Mouse (Mus musculus): ENCODE results near the gene Ube2b. TPM values are rescaled to one million over a fixed set of nuclear protein-coding genes. Genes with fewer than 3 reads are reported as not detected.
A peak's percentile ranks its signal among the peaks of the same experiment; 100 is the strongest.

Gene Ube2b
- total RNA-seq, 1 experiment from 2014 or later = 269 TPM

DNA sequence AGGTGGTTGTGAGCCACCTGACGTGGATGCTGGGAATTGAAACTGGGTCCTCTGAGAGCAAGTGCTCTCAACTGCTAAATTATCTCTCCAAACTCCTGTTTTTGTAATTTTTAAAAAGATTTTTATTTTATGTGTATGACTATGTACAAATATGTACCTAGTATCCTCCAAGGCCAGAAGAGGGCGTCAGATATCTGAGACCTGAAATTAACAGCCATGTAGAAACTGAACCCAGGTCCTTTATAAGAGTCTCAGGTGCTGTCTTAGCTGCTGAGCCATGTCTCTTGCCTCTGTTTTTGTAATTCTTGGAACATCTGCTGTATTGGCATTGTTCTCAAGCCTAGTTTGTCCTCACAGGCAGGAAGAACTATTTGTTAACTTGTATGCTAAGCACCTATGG is 31.1 kb downstream of the Ube2b start:
- no peak for ATAC-seq (ENCODE audit: extremely low read depth, insufficient number of reproducible peaks, low FRiP score, poor library complexity, severe bottlenecking)

DNA sequence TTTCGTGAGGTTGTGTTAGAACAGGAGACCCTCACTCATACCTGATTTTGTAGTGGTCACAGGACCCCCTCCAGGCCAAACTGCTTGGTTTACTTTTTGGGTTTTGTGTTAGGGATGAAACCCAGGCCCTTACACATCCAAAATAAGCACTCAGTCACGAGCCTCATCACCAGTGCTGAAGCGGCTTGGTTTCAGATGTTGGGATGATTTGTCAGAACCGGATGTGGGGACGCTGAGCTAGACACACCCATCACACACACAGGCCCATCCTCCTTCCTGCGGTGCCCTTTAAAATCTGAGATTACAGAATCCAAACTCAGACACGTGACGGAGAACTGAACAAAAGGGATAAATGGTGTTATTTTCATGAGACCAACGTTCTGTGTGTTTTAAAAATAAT is 31.7 kb downstream of the Ube2b start:
- no peak for ATAC-seq (ENCODE audit: extremely low read depth, insufficient number of reproducible peaks, low FRiP score, poor library complexity, severe bottlenecking)

DNA sequence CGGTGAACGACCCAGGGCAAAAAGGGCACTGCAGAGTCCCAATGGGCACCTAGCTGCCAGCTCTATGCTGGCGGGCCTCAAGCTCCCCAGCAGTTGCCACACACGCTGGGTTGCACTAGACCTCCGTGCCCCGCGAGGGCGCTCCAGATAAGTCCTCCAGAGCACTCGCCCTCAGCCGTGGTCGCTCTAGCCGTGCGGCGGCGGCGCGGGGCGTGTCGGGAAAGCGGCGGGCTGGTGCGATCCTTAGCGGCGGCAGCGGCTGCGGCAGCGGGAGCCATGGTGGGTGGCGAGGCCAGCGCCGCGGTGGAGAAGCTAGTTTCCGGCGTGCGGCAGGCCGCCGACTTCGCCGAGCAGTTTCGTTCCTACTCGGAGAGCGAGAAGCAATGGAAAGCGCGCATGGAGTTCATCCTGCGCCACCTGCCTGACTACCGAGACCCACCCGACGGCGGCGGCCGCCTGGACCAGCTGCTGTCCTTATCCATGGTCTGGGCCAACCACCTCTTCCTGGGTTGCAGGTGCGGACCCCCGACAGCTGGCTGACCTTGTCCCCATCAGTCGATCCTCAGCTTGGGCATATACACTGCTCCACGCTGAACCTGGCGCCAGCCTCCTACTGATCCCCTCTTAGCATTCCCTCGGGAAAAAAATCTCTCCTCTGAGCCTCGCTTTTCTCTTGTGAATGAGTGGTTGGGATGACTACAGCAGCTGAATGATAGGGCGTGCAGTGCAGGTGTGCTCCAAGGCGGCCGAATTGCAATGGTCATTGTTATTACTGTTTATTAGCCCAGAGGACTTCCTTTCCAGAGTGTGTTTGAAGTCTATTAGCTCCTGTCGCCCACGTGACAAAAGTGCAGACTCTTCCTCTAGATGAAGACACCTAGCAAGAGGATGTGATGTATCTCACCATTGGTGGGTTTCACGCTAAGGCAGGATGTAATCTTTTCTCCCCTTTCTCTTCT is 32.8 kb downstream of the Ube2b start, which contains the start of gene Cdkn2aipnl:
Gene Cdkn2aipnl (plus strand): TSS at position 219 of the 959 bp plus-strand sequence.
- ATAC-seq (ENCODE audit: extremely low read depth, insufficient number of reproducible peaks, low FRiP score, poor library complexity, severe bottlenecking) = peak; percentile 98

DNA sequence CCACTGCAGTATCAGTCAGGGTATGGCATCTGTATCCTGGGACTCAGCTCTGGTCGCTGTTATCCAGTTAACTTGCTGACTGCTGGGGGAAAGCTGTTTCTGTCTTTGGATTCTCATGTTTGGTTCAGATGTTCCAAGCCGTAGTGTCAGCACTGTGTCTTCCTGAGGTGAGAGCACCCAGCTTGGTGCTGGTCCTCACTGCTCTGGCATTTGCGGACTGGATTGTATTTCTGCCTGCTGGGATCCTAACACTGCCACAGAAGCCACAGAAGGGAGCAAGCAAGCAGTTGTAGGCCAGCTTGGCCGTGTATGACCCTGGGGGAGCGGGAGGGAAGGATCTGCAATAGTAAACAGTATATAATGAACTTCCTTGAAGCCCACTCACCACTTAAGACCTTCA is 33.9 kb downstream of the Ube2b start:
- ATAC-seq (ENCODE audit: extremely low read depth, insufficient number of reproducible peaks, low FRiP score, poor library complexity, severe bottlenecking) = no peak

DNA sequence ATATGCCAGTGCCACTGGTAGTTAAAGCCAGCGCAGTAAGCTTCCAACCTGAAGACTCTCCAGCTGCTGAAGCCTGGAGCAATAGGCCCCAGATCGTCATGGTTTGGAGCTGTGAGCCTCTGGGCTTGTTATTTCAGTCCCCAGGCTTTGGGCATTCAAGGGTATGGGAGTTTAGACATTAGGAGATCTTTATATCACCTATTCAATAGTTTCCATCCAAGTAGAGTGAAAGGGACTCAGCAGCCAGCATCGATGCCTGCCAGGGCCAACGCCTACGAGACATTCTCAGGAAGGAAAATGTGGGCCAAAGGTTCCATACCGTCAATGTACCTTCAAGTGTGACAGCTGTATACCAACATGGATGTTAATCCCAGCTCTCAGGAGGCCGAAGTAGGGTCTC is 38.3 kb downstream of the Ube2b start:
- no peak for ATAC-seq (ENCODE audit: extremely low read depth, insufficient number of reproducible peaks, low FRiP score, poor library complexity, severe bottlenecking)

DNA sequence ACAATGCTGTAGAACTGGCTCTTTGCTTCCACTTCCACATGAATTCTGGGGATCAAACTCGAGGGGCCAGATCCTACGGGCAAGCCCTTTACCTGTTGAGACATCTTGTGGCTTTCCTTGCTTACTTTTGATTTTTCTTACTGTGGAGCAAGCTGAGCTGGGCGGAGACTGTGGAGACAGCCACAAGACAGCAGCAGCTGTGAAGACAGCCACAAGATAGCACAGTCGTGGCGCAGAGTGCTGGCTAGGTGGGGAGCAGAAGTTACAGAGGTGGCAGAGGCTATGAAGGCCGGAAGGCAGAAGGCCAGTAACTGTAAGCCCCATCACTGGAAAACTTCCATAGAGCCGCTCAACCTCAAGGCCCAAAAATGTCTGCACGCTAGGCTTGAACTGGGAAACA is 38.8 kb downstream of the Ube2b start:
- no peak for ATAC-seq (ENCODE audit: extremely low read depth, insufficient number of reproducible peaks, low FRiP score, poor library complexity, severe bottlenecking)

DNA sequence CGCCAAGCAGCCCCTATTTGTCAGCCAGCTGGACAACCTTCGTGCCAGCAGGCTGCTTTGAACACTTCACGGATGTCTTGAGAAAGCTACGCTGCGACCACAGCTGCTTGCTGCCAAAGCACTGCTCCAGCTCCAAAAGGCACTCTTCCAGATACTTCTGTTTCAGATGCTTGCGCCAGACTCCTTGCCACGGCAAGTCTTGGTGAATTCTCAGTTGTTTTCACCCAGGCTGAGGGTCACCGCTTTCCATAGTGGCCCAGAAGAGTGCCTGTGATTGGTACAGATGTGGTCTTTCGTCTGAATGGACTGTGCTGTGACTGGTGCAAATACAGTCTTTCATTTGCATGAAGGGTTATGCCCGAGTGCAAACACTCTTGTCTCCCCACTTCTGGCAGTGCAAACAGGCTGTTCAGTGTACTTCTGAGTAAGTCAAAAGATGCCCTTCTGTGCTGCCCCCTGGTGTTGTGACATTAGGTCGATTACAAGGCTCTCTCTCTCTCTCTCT is 39.5 kb downstream of the Ube2b start:
- peak; percentile 19; the same call in 1 of the 2 replicates for ATAC-seq (ENCODE audit: extremely low read depth, insufficient number of reproducible peaks, low FRiP score, poor library complexity, severe bottlenecking)

DNA sequence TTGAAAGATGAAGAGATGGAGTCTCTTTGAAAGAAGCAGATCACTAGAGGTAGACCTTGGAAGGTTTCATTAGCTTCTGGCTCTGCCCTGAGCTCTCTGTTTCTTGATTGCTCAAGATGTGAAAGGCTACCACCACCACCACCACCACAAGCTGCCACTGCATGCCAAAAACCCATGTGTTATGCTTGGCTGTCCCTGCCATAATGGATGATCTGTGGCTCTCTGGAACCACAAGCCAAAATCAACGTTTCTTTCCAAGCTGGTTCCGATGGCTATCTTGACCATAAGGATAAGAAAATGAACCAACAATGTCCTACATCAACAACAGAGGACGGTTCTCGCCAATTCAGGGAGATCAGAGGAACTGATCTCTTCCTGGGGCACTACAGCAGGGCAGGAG is 40.5 kb downstream of the Ube2b start:
- ATAC-seq (ENCODE audit: extremely low read depth, insufficient number of reproducible peaks, low FRiP score, poor library complexity, severe bottlenecking) = no peak

DNA sequence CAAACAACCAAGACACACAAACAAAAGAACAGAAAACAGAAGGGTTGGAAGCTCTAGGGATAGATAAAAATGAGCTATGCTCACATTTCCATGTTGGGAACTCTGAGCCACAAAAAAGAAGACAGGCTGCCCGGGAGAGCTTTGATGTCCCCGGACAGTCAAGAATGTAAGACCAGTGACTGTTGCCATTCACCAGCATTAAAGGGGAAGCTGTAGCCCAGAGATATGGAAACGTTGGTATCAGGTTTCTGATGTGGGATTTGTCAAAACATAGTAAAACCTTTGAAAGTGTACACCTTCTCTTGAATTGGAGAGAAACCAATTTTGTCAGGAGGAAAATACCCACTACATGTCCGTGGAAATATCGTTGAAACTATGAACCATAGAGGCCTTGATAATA is 41.1 kb downstream of the Ube2b start:
- no peak for ATAC-seq (ENCODE audit: extremely low read depth, insufficient number of reproducible peaks, low FRiP score, poor library complexity, severe bottlenecking)

DNA sequence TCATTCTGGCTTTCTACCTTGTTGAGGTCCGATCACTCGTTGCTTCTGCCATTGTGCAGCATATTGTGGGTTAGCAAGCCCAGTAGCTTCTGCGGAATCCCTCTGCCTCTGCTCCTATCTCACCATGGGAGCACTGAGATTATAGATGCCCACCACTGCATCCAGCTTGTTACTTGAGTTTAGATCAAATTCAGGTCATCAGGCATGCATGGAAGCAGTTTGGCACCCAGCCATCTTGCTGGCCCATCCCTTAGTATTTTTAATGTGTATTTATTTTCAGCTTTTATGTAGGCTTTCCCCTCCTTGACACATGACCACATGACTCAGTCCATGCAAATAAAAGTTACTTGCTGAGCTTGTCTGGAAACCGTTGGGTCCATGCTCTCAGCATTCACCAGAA is 42.8 kb downstream of the Ube2b start:
- no peak for ATAC-seq (ENCODE audit: extremely low read depth, insufficient number of reproducible peaks, low FRiP score, poor library complexity, severe bottlenecking)

DNA sequence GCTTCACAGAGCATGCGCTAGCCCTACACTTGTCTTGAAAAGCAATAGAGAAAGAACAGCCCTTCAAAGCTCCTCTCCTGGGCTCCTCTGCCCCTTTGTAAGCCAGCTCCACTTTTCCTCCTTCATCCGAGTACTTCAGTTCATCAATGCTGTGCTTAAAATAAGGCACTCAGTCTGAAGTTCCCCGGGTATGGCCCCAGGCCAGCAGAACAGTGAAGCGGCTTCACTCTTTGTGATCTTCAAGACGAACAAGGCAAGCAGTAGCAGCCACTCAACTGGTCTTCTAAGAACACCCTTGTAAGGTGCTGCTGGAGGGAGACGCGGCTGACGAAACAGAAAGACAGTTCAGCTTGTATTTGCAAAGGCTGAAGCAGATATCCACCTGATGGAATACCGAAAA is 44.5 kb downstream of the Ube2b start:
- ATAC-seq (ENCODE audit: extremely low read depth, insufficient number of reproducible peaks, low FRiP score, poor library complexity, severe bottlenecking) = no peak

DNA sequence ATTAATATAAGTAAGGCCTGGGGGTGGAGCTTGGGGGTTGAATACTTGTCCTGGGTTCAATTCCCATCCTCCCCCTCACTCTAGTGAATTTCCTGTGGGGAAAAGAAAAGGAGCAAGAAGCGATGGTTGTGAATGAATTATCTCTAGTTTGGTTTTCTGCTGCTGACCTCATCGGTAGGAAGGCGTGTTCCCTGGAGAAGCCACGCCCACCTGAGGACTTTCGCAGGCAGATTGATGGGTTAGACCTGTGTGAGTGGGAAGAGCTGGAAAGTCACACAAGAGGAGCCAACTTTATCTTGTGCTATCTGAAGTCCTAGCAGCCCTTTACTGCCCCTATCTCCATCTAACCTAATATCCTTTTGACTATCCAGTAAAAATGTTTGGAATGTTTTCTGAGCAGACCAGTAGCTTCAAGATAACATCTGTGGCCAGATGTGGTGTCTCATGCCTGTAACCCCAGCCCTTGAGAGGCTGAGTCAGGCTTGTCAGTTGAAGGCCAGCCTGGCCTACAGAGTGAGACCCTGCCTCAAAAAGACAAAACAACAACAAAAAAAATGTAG is 48.6 kb downstream of the Ube2b start:
- no peak for ATAC-seq (ENCODE audit: extremely low read depth, insufficient number of reproducible peaks, low FRiP score, poor library complexity, severe bottlenecking)

DNA sequence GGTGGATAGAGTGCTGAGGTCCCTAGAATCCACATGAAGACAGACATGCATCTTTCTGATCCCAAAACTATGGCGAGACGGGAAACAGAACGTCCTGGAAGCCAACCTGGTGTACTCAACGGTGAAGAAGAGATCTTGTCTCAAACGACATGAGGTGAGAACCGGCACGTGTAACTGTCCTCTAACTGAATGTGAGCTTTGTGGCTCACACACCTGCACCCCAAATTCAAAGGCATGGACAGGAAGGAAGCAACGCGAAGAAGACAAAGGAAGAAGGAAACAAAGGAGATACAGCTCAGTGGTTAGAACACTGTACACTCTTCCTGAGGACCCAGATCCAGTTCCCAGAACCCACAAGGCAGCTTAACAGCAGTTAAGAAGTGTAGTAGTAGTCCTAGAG is 50.6 kb downstream of the Ube2b start:
- no peak for ATAC-seq (ENCODE audit: extremely low read depth, insufficient number of reproducible peaks, low FRiP score, poor library complexity, severe bottlenecking)

DNA sequence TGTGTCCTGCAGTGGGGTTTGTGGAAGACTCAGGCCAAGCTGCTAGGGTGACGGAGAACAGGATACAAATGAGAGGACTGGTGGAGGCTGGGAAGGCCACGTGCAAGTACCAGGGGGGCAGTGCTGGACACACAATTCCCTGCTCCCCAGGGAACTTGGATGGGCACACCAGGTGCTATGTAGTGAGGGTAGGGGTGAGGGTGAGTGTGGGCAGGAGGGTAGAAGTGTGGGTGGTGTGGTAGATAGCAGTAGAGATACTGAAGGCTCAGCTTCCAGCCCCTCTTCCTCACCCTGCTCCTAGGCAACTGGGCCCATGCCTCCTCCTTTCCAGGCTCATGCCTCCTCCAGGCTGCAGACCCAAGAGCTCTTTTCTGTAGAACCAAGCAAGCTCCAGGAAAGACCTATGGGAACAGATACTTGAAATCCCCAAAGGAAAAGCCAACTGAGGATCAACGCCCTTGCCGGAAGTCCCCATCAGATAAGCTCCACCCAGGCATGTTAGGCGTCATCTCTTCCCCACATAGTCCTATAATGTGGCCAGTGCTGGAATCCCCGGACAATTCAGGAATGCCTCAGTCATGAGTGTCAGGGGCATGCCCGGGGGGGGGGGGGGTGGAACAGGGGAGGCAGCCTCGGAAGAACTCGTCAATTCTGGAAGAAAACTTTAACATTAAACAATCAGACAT is 51.3 kb downstream of the Ube2b start:
- no peak for ATAC-seq (ENCODE audit: extremely low read depth, insufficient number of reproducible peaks, low FRiP score, poor library complexity, severe bottlenecking)

DNA sequence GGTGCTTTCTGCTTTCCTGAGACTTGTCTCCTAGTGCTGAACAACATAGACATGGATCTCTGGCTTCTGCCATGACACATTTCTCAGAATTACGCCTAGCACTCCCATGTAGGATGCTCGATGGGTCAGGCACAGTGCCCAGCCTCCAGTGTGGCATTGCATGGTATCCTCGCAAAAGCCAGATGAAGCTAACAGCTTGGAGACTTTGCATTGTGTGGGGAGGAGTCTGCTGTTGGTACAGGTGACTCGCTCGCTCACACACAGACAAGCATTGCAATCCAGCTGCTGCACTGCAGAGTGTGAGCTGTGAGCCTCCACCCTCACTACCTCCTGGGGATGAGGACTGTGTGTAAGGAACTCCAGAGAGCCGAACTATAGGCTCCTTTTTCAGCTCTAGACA is 54.4 kb downstream of the Ube2b start:
- ATAC-seq (ENCODE audit: extremely low read depth, insufficient number of reproducible peaks, low FRiP score, poor library complexity, severe bottlenecking) = no peak

DNA sequence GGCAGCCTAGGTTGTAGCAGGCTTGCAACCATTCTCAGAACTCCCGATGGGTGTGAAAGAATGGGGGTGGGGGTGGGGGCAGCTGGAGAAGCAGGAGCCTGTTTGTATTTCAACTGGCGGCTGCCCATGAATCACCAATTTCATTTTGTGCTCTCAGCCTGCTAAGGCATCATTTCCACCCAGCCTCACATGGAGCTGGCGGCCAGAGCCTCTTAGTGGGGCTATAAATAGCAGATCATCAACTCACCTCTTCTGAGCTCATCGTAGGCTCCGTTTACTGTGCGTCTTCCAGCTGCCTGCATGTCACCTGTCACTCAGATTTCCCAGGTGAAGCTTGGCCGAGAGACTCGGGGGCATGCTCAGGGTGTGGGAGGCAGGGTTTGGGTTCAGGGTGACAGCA is 55.0 kb downstream of the Ube2b start:
- ATAC-seq (ENCODE audit: extremely low read depth, insufficient number of reproducible peaks, low FRiP score, poor library complexity, severe bottlenecking) = no peak

DNA sequence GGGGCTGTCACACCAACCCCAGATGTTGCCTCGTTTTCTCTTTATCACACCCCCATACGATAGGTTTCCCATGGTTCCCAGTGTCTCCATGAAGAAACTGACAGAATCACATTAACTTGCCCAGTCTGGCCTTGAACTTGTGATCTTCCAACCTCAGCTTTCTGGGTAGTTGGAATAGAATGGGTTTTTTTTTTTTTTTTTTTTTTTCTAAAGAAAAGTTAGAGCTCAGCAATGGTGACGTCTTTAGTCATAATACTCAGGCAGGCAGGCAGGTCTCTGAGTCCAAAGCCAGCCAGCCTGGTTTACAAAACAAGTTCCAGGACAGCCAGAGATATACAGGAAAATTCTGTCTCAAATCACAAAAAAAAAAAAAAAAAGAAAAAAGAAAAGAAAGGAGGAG is 56.3 kb downstream of the Ube2b start:
- no peak for ATAC-seq (ENCODE audit: extremely low read depth, insufficient number of reproducible peaks, low FRiP score, poor library complexity, severe bottlenecking)

DNA sequence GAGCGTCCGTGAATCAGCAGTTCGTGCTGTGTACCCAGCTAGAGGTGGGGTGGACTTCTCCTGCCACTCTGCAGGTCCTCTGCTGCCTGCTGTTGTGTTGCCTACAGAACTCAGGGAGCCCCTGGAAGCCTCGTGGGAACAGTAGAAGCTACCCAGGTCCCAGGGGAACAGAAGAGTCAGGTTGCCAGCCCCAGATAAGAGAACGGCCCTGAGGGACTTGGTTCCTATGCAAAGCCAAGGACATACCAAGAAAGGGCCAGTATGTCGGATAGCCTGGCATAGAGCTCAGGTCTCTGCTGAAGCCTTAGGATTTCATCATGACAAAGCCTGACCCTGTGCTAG is 57.1 kb downstream of the Ube2b start:
- no peak for ATAC-seq (ENCODE audit: extremely low read depth, insufficient number of reproducible peaks, low FRiP score, poor library complexity, severe bottlenecking)

DNA sequence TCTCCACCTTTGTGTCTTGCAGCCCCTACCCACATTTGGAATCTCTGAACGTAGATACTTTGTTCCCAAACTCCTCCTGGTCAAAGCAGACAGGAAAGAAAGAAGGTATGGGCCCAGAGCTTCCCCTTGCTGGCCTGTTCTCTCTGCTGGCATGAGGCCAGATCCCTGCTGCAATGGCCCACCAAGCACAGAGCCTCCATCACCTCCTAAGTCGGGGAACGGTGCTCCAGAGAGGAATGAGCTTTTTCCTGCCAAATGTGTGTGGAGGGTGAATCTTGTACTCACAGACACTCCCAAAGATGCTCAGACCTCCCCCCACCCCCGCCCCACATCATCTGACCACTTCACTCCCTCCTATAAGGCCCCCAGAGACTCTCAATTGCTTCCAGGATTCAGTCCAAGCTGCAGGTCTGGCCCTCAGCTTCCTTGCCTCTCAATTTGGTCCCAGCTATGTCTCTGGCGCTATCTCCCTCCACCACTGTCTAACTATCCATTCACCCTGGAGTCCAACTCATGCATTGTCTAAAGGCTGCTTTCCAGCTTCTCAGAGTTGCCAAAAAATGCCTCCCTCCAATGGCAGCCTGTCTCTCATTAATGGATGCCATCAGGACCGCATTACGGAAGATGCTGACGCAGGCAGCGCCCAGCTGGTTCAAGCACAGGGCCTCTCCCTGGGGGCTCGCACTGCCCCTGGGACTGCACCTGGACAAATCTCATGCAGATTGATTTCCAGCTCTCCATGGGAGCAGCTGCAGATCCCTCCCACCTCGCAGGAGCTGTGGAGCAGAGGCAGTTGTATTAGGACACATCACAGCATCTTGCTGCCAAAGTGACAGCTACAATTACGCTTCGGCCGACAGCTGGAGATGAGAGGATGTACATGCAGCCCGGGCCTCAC is 57.7 kb downstream of the Ube2b start:
- ATAC-seq (ENCODE audit: extremely low read depth, insufficient number of reproducible peaks, low FRiP score, poor library complexity, severe bottlenecking) = no peak

All from neutrophil, adult 5-6 weeks (primary cell).